Mouse (Mus musculus) stomach, postnatal 0 days (tissue): ENCODE measurements around the gene Tmcc2.

Source experiments
- CTCF ChIP-seq: IDR thresholded peaks from 2 replicates; pipeline ENCODE4 v1.5.1; 2016; ENCODE audit warnings: antibody characterized with exemption, low read depth, mild to moderate bottlenecking, moderate library complexity
- EP300 ChIP-seq: optimal IDR thresholded peaks from 2 replicates; pipeline ENCODE3; 2016; ENCODE audit warnings: antibody characterized with exemption

DNA sequence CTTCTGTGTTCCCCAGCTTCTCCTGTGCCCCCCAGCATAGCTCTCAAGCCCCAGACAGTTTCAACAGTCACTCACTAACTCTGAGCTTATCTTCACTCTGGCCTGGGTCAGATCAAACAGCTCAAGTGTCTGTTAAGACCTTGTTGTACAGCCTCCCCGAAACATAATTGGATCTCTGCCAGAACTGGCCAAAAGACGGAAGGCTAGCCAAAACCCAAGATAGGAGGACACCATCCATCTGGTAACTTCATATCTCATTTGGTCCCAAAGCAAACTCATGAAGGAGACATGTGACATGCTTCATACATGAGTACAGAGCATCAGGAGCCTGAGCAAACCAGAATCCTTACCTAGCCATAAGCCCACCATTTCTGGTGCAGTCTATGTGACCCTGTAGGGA is 79.0 kb downstream of the Tmcc2 start:
- no peak for TF ChIP-seq CTCF
- TF ChIP-seq EP300 = no peak
